In the genomic region with DNA sequence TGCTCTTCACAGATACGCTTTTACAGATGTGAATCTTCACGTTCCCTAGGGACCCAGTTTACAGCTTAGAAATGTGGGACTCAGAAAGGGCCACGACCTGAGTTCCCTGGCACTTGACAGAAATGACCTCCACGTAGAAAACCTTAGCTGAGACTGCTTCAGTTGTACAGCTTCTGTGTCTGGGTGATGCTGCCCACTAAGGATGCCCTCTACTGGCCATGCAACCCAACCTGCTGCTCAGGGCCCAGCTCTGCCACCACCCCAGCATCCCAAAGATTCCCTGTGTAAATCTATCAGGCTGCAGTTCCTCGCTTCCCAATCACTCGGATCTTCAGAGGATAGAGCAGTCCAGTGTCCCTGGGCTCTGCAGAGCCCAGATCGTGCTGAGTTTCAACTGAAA, we compare ENCODE assay signal across 10 mouse cellular contexts.
DNase-seq lines count a peak whose midpoint lies in the region; ATAC-seq and TF ChIP-seq lines count a peak whose summit lies in the region.
"Had no signal": no experiment of that assay in that cellular context is flagged by ENCODE, and none has a peak within 500 bp of the region (broad histone marks: within the 10 kb centered on the region; RNA-seq: fewer than 3 reads in every experiment).

No protein-coding gene starts in this region.

- H3K27ac ChIP-seq in forebrain, embryonic 12.5 days: 0 out of 2 replicates have a peak overlapping the region, but pooled peaks have one; percentile 13
- H3K27ac ChIP-seq in forebrain, embryonic 15.5 days (replicated peaks): no peak overlapping the region
- no peak overlapping the region for H3K27ac ChIP-seq in liver, adult 2 months (replicated peaks; ENCODE audit: insufficient read depth, low read depth, low read length)
- no peak overlapping the region for H3K27ac ChIP-seq in bone marrow, adult 2 months (ENCODE audit: control insufficient read depth, insufficient read depth, low read depth, low read length, poor library complexity)
- H3K27ac ChIP-seq in limb, embryonic 10.5 days: 0 out of 2 replicates have a peak overlapping the region, but pooled peaks have one; percentile 2
- H3K27ac ChIP-seq: macrophage had no signal

- no peak for TF ChIP-seq POLR2A in liver, adult 2 months (IDR thresholded peaks at IDR 0.05; ENCODE audit: extremely low read depth, insufficient read depth, low read length)
- TF ChIP-seq POLR2A in bone marrow, adult 2 months (IDR thresholded peaks at IDR 0.05; ENCODE audit: borderline replicate concordance, control insufficient read depth, low read depth, low read length): no peak

- 71% methylated on average over 7 of the region's 7 CpGs for WGBS in forebrain, embryonic 12.5 days
- 73% methylated on average over 7 of the region's 7 CpGs for WGBS in forebrain, embryonic 15.5 days
- 70% methylated on average over 7 of the region's 7 CpGs for WGBS in liver, adult 2 months
- 70% methylated on average over 7 of the region's 7 CpGs for WGBS in bone marrow, adult 2 months
- 79% methylated on average over 7 of the region's 7 CpGs for WGBS in limb, embryonic 10.5 days

- no peak for ATAC-seq in forebrain, embryonic 12.5 days (ENCODE audit: low FRiP score)
- ATAC-seq in forebrain, embryonic 15.5 days (replicated peaks): no peak

- peaks cover 30% of the 10 kb centered on the region for H3K4me1 ChIP-seq in forebrain, embryonic 12.5 days
- peaks cover 6% of the 10 kb centered on the region for H3K4me1 ChIP-seq in forebrain, embryonic 15.5 days
- no peaks in the 10 kb centered on the region for H3K4me1 ChIP-seq in liver, adult 2 months (ENCODE audit: control insufficient read depth, insufficient read depth, low read length)
- no peaks in the 10 kb centered on the region for H3K4me1 ChIP-seq in bone marrow, adult 2 months (ENCODE audit: control insufficient read depth, insufficient read depth, low read length)
- H3K4me1 ChIP-seq in limb, embryonic 10.5 days: peaks cover 23% of the 10 kb centered on the region

- H3K9me3 ChIP-seq in forebrain, embryonic 12.5 days: no peaks in the 10 kb centered on the region
- no peaks in the 10 kb centered on the region for H3K9me3 ChIP-seq in forebrain, embryonic 15.5 days
- H3K9me3 ChIP-seq in limb, embryonic 10.5 days (replicated peaks): no peaks in the 10 kb centered on the region

- H3K27me3 ChIP-seq in forebrain, embryonic 12.5 days: no peaks in the 10 kb centered on the region
- H3K27me3 ChIP-seq in forebrain, embryonic 15.5 days: no peaks in the 10 kb centered on the region
- no peaks in the 10 kb centered on the region for H3K27me3 ChIP-seq in liver, adult 2 months (ENCODE audit: control insufficient read depth, insufficient read depth, low read length)
- no peaks in the 10 kb centered on the region for H3K27me3 ChIP-seq in limb, embryonic 10.5 days (ENCODE audit: low read depth, poor library complexity, severe bottlenecking)

- H3K36me3 ChIP-seq in forebrain, embryonic 12.5 days (replicated peaks): no peaks in the 10 kb centered on the region
- H3K36me3 ChIP-seq in forebrain, embryonic 15.5 days: no peaks in the 10 kb centered on the region
- H3K36me3 ChIP-seq in liver, adult 2 months (ENCODE audit: control insufficient read depth, insufficient read depth, low read length): no peaks in the 10 kb centered on the region
- H3K36me3 ChIP-seq in limb, embryonic 10.5 days: peaks cover 10% of the 10 kb centered on the region; the same call in 1 of the 2 replicates

- no peak overlapping the region for H3K4me3 ChIP-seq in forebrain, embryonic 12.5 days (replicated peaks)
- no peak overlapping the region for H3K4me3 ChIP-seq in forebrain, embryonic 15.5 days
- H3K4me3 ChIP-seq in liver, adult 2 months (ENCODE audit: insufficient read depth, low read depth, low read length): no peak overlapping the region
- no peak overlapping the region for H3K4me3 ChIP-seq in bone marrow, adult 2 months (replicated peaks; ENCODE audit: control insufficient read depth, low read depth, low read length)
- H3K4me3 ChIP-seq in limb, embryonic 10.5 days: no peak overlapping the region

- no peak for DNase-seq in liver, adult 2 months (ENCODE audit: extremely low read depth, low read depth, low spot score)
- DNase-seq in liver: no peak
- no peak for DNase-seq in limb, embryonic 10.5 days (ENCODE audit: low spot score)
- DNase-seq in thymus, postnatal 0 days (ENCODE audit: low spot score): no peak
- DNase-seq in spleen, postnatal 10 days (ENCODE audit: low spot score in 2 of 2): no peak
- DNase-seq: gastrocnemius, postnatal 14 days had no signal

- H3K4me2 ChIP-seq in forebrain, embryonic 12.5 days: no peak overlapping the region
- H3K4me2 ChIP-seq in forebrain, embryonic 15.5 days (replicated peaks): no peak overlapping the region

- no peak overlapping the region for H3K9ac ChIP-seq in forebrain, embryonic 12.5 days
- H3K9ac ChIP-seq in forebrain, embryonic 15.5 days (replicated peaks): no peak overlapping the region
- H3K9ac ChIP-seq in liver, adult 2 months (ENCODE audit: low read depth, low read length): no peak overlapping the region

- TF ChIP-seq CTCF in liver, adult 2 months (IDR thresholded peaks at IDR 0.05; ENCODE audit: low read depth, low read length): peak; percentile 39; the same call in 1 of the 2 replicates
- peak; percentile 14; the same call in 1 of the 2 replicates for TF ChIP-seq CTCF in bone marrow, adult 2 months (IDR thresholded peaks at IDR 0.05; ENCODE audit: control insufficient read depth, insufficient read depth, low read length)

- H3K79me2 ChIP-seq in liver, adult 2 months (ENCODE audit: control insufficient read depth, insufficient read depth, low read length): no peaks in the 10 kb centered on the region

Comparison
In these comparisons a context has a peak if more than half of its experiments do, and no peak if none do; other contexts are left out.
1. H3K27ac ChIP-seq: peak in forebrain, embryonic 12.5 days (single experiment) and limb, embryonic 10.5 days (single experiment); none in forebrain, embryonic 15.5 days (single experiment), liver, adult 2 months (single experiment) and bone marrow, adult 2 months (single experiment).